Mouse (Mus musculus) cortical plate, adult 2 months (tissue): ENCODE results near the gene Trpm3.

Source experiments
- CTCF ChIP-seq: fragments of 200-500 bp; IDR thresholded peaks from 2 replicates; pipeline ENCODE4 v1.5.1; 2011; ENCODE audit warnings: mild to moderate bottlenecking, control low read depth, low read length; ENCODE audit not compliant: insufficient read depth; ENCODE audit errors: extremely low read depth
- POLR2A ChIP-seq: fragments of 200-500 bp; IDR thresholded peaks from 2 replicates; pipeline ENCODE4 v1.6.1; 2011; ENCODE audit warnings: mild to moderate bottlenecking, low read length, control low read depth; ENCODE audit not compliant: insufficient read depth; ENCODE audit errors: extremely low read depth

DNA sequence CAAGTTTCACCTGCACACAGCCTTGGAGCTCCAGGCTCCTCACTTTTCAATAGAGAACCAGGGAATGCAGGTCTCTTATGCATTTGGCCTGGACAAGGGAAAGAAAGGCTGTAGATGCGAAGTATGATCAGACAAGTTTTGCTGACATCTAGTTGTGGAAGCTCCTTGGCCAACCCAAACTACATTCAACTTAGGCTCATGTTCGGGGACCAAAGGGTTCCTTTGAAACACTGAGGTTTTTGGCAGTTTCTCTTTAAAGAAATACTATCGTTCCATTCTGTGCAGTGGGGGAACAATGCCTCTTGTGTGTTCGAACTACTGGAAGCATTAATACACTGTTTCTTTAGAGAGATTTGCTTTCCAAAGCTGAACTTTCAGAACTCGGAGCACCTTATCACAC is 553.1 kb downstream of the Trpm3 start:
- TF ChIP-seq POLR2A (no peak), CTCF (no peak)
